Mouse (Mus musculus) forebrain, embryonic 15.5 days (tissue): ENCODE results near the gene Itgb1bp1. TPM values are rescaled to one million over a fixed set of nuclear protein-coding genes. Genes with fewer than 3 reads are reported as not detected.

ENCODE experiments used
- ATAC-seq: fragments of 200-750 bp; cut with Nextera tagmentation; replicated peaks from 2 replicates; pipeline ENCODE4 v1.8.0; 2017; ENCODE audit warnings: mild to moderate bottlenecking, moderate TSS enrichment, moderate library complexity
- H3K27ac ChIP-seq: fragments of 300-500 bp; sonication (generic); replicated peaks from 2 replicates; pipeline ENCODE4 v1.5.1; 2015; ENCODE audit warnings: mild to moderate bottlenecking, inconsistent platforms
- H3K27me3 ChIP-seq: fragments of 300-500 bp; sonication (generic); 2 replicates; pipeline ENCODE4 v1.6.1; 2015; ENCODE audit warnings: inconsistent platforms
- H3K36me3 ChIP-seq: fragments of 300-500 bp; sonication (generic); 2 replicates; pipeline ENCODE4 v1.6.1; 2015; ENCODE audit warnings: mild to moderate bottlenecking, inconsistent platforms
- H3K4me1 ChIP-seq: fragments of 300-500 bp; sonication (generic); 2 replicates; pipeline ENCODE4 v1.6.1; 2015; ENCODE audit warnings: inconsistent platforms
- H3K4me2 ChIP-seq: fragments of 300-500 bp; sonication (generic); replicated peaks from 2 replicates; pipeline ENCODE4 v1.6.1; 2015; ENCODE audit warnings: mild to moderate bottlenecking, inconsistent platforms
- H3K4me3 ChIP-seq: fragments of 300-500 bp; sonication (generic); 2 replicates; pipeline ENCODE4 v1.5.1; 2015; ENCODE audit warnings: mild to moderate bottlenecking, inconsistent platforms
- H3K9ac ChIP-seq: fragments of 300-500 bp; sonication (generic); replicated peaks from 2 replicates; pipeline ENCODE4 v1.6.1; 2015; ENCODE audit warnings: mild to moderate bottlenecking, inconsistent platforms
- H3K9me3 ChIP-seq: fragments of 300-500 bp; sonication (generic); 2 replicates; pipeline ENCODE4 v1.6.1; 2016; ENCODE audit warnings: inconsistent platforms
- WGBS: fragments of 180-500 bp; shearing (Covaris S2); methylation state at CpG from one replicate; pipeline ENCODE4 v1.1.7; 2015; ENCODE audit warnings: mixed read lengths; 5-methylcytosine and 5-hydroxymethylcytosine counted together
- polyA plus RNA-seq: library from polyadenylated mRNA; unstranded; fragments of >200 nt; fragmentation: Nextera tagmentation; extraction: Ambion mirVana; gene quantifications from 2 replicates; pipeline ENCODE4 v1.2.1, GENCODE M21; 2015

Itgb1bp1 gene
- polyA plus RNA-seq, 1 experiment from 2014 or later = 40.4 TPM

DNA sequence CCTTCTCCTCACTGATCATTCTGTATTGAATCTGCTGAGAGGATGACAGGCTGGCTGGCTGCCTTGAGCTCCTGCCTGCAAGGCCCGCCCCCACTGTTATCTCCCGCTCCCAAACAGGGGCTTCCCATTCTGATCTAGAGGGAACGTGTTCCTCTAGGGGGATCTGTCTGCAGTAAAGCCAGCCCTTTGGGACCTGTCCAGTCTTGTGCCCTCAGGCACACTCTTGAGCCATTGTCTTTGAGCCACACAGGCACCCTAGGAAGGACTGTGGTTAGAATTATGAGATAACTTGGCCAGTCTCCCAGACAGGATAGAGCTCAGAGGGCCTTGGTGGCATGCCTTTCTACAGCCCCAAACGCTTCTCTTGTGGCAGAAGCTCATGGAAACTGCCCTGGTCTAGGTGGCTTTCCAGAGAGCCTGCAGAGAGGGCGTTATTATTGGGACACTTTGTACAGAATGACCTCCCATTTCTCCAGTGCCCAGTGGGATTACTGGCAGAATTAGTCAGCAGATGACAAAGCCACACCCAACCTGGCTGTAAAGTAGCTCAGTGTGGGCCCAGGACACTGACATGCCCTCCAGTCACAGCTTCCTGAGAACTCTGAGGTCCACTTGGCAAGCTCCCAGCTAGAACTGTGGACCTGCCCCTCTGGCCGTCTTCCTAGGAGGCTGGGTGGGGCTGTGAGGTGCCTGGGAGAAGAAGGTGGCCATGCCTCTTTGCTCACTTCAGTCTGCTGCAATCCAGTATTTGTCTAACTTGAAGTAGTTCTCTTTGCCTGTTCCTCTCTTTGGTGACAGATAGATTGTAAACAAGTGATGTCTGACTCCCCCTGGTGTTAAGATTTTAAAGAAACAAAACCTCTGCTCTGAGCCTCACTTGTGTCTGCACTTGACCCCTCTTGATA lies 58.8 kb downstream of the Itgb1bp1 start:
- no peak overlapping the region for H3K9ac ChIP-seq
- WGBS = 51% methylated on average over 6 of the region's 6 CpGs
- no peaks in the 10 kb centered on the region for H3K27me3 ChIP-seq
- peak overlapping the region; percentile 34; the same call in 1 of the 2 replicates for H3K27ac ChIP-seq
- no peaks in the 10 kb centered on the region for H3K9me3 ChIP-seq
- no peak overlapping the region for H3K4me2 ChIP-seq
- ATAC-seq = peak; percentile 36; the same call in 1 of the 2 replicates
- H3K36me3 ChIP-seq = peaks cover 41% of the 10 kb centered on the region
- peaks cover 10% of the 10 kb centered on the region; the same call in 1 of the 2 replicates for H3K4me1 ChIP-seq
- no peak overlapping the region for H3K4me3 ChIP-seq

- H3K9me3 ChIP-seq = no peaks in the 10 kb centered on the region
- H3K27me3 ChIP-seq = no peaks in the 10 kb centered on the region
- ATAC-seq = no peak
- H3K27ac ChIP-seq = no peak overlapping the region
- WGBS = 89% methylated on average over 9 of the region's 9 CpGs
- H3K4me2 ChIP-seq = no peak overlapping the region
- peaks cover 31% of the 10 kb centered on the region for H3K36me3 ChIP-seq
- no peak overlapping the region for H3K9ac ChIP-seq
- peaks cover 10% of the 10 kb centered on the region; the same call in 1 of the 2 replicates for H3K4me1 ChIP-seq
- no peak overlapping the region for H3K4me3 ChIP-seq
Observed at GRCm38 (mm10) chr12:21226316-21226715, 59.8 kb downstream of the Itgb1bp1 start.

- Histone ChIP-seq H3K9me3 (no peaks in the 10 kb centered on the region), H3K36me3 (peaks cover 25% of the 10 kb centered on the region), H3K27ac (no peak overlapping the region), H3K27me3 (no peaks in the 10 kb centered on the region), H3K4me2 (no peak overlapping the region), H3K4me3 (no peak overlapping the region), H3K9ac (no peak overlapping the region), H3K4me1 (peaks cover 10% of the 10 kb centered on the region; the same call in 1 of the 2 replicates)
- ATAC-seq = no peak
- WGBS = 70% methylated on average over 8 of the region's 8 CpGs
Observed at GRCm38 (mm10) chr12:21225358-21225757, 60.7 kb downstream of the Itgb1bp1 start.

DNA sequence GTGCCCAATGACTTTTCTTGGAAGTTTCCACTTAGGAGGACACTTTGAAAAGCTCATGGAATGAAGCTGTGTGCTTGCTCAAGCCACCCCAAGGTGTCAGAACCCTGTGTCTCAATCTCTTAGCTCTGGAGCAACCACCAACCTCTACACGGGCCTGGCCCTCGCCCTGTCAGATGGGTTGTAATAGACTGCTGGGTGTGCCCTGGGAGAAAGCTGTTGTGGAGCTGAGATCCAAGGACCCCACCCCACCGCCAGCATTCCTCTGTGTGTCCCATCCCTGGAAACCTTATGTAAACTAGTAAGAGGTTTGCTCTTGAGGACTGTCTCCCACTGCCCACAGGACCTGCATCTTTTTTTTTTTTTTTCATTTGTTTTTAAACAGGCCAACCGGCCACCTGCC lies 62.2 kb downstream of the Itgb1bp1 start:
- Histone ChIP-seq H3K36me3 (peaks cover 19% of the 10 kb centered on the region), H3K9me3 (no peaks in the 10 kb centered on the region), H3K4me3 (no peak overlapping the region), H3K27me3 (no peaks in the 10 kb centered on the region), H3K9ac (no peak overlapping the region), H3K27ac (no peak overlapping the region), H3K4me2 (no peak overlapping the region), H3K4me1 (peaks cover 10% of the 10 kb centered on the region; the same call in 1 of the 2 replicates)
- ATAC-seq = no peak
- WGBS = 87% methylated on average over 4 of the region's 4 CpGs

GRCm38 (mm10) chr12:21220596-21220995 lies 65.5 kb downstream of the Itgb1bp1 start:
- no peak overlapping the region for H3K4me2 ChIP-seq
- H3K36me3 ChIP-seq = peaks cover 42% of the 10 kb centered on the region
- H3K9ac ChIP-seq = no peak overlapping the region
- H3K27me3 ChIP-seq = no peaks in the 10 kb centered on the region
- no peaks in the 10 kb centered on the region for H3K4me1 ChIP-seq
- H3K27ac ChIP-seq = no peak overlapping the region
- H3K9me3 ChIP-seq = no peaks in the 10 kb centered on the region
- H3K4me3 ChIP-seq = no peak overlapping the region
- no peak for ATAC-seq
- WGBS = 73% methylated on average over 1 of the region's 1 CpGs

DNA sequence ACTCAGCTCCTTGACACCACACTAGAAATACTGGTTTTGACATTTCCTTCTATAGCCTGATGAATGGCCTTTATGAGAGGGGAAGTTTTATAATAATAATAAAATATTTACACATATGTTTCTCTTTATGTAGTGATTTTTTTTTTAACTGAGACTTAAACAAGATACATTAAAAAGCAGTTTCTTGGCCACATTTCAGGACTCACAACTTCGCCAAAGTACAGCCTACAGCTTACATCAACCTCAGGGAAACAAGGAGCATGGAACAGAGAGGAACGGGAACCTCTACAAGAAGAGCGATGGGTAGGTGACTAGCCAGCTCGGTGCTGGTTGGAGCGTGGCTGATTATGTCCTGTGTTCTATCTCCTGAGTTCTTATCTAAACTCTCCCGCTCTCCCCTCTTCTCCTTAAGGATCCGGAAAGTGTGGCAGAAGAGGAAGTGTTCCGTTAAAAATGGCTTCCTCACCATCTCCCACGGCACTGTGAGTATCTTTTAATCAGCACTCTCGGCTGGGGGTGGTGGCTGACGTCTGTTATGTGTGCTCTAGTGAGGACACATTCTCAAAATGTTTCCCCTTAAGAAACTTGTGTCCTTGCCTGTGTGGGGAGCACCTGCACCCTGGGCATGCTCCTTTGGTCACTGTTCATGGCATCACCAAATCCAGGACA lies 68.2 kb downstream of the Itgb1bp1 start:
- Histone ChIP-seq H3K27me3 (no peaks in the 10 kb centered on the region), H3K9me3 (no peaks in the 10 kb centered on the region), H3K4me3 (no peak overlapping the region), H3K36me3 (peaks cover 43% of the 10 kb centered on the region), H3K27ac (no peak overlapping the region), H3K9ac (no peak overlapping the region), H3K4me1 (no peaks in the 10 kb centered on the region), H3K4me2 (no peak overlapping the region)
- no peak for ATAC-seq
- 94% methylated on average over 11 of the region's 11 CpGs for WGBS

DNA sequence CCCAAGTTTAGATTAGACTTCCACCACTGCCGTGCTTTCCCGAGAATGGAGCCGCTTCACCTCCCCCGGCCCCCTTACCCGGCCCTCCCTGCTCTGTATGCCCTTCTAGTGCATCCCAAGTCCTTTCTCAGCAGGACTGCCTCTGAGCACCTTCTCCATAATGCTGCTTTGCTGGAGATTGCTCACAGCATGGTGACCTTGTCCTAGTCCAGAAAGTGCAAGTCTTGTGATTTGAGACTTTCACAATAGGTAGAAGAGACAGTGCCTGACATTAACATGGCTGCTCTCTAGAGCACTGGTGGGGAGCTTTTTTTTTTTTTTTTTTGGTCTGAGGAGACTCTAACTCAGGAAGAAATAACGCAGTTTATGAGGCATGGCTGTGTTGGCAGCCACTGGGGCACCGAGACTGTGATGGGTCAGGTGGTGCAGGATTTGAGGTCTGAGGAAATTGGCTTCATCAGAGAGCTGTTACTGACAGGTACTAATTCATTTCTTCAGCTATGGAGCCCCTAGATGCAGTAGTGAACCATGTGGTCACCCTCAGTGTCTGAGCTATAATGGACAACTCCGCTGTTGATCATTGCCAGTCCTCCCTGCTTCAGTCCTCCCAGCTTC lies 71.4 kb downstream of the Itgb1bp1 start:
- Histone ChIP-seq H3K36me3 (peaks cover 45% of the 10 kb centered on the region), H3K9ac (no peak overlapping the region)
- WGBS = 90% methylated on average over 8 of the region's 8 CpGs

DNA sequence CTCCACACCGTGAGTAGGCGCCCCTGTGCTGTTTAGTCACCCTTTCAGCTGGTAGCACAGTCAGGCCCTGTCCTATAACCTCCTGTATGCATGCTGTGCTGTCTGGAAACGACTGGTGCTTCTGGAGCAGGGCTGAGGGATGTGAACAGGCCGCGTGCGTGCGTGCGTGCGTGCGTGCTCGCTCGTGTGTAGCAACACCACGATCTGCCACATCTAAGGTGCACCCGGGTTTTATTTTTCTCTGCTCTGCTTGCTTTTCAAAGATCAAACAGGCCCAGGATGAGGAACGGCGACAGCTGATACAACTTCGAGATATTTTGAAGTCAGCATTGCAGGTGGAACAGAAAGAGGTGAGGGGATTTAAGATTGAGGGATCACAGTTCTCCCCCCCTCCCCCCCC lies 73.2 kb downstream of the Itgb1bp1 start:
- H3K36me3 ChIP-seq = peaks cover 42% of the 10 kb centered on the region
- WGBS = 90% methylated on average over 17 of the region's 17 CpGs

More for the DNA sequence above, 71.4 kb downstream of the Itgb1bp1 start:
- no peak for ATAC-seq
- Histone ChIP-seq H3K9me3 (no peaks in the 10 kb centered on the region), H3K4me2 (no peak overlapping the region), H3K27me3 (no peaks in the 10 kb centered on the region), H3K27ac (no peak overlapping the region), H3K4me1 (no peaks in the 10 kb centered on the region), H3K4me3 (no peak overlapping the region)

GRCm38 (mm10) chr12:21209273-21209672 lies 76.8 kb downstream of the Itgb1bp1 start:
- Histone ChIP-seq H3K9me3 (no peaks in the 10 kb centered on the region), H3K4me2 (no peak overlapping the region), H3K27ac (no peak overlapping the region), H3K9ac (no peak overlapping the region), H3K4me3 (no peak overlapping the region), H3K27me3 (no peaks in the 10 kb centered on the region), H3K36me3 (peaks cover 46% of the 10 kb centered on the region), H3K4me1 (peaks cover 14% of the 10 kb centered on the region)
- WGBS = 80% methylated on average over 10 of the region's 10 CpGs
- ATAC-seq = no peak

More for the DNA sequence above, 73.2 kb downstream of the Itgb1bp1 start:
- no peaks in the 10 kb centered on the region for H3K27me3 ChIP-seq
- ATAC-seq = no peak
- no peak overlapping the region for H3K27ac ChIP-seq
- H3K9ac ChIP-seq = no peak overlapping the region
- H3K4me2 ChIP-seq = no peak overlapping the region
- H3K4me3 ChIP-seq = no peak overlapping the region
- H3K4me1 ChIP-seq = no peaks in the 10 kb centered on the region
- no peaks in the 10 kb centered on the region for H3K9me3 ChIP-seq

- Histone ChIP-seq H3K4me1 (peaks cover 19% of the 10 kb centered on the region), H3K4me3 (no peak overlapping the region), H3K9me3 (no peaks in the 10 kb centered on the region), H3K27ac (no peak overlapping the region), H3K9ac (no peak overlapping the region), H3K36me3 (peaks cover 38% of the 10 kb centered on the region), H3K4me2 (no peak overlapping the region), H3K27me3 (no peaks in the 10 kb centered on the region)
- ATAC-seq = no peak
- WGBS = 92% methylated on average over 11 of the region's 11 CpGs
Observed at GRCm38 (mm10) chr12:21208172-21208795, 77.8 kb downstream of the Itgb1bp1 start.

GRCm38 (mm10) chr12:21207422-21207821 lies 78.7 kb downstream of the Itgb1bp1 start:
- Histone ChIP-seq H3K27me3 (no peaks in the 10 kb centered on the region), H3K27ac (no peak overlapping the region), H3K9me3 (no peaks in the 10 kb centered on the region), H3K4me1 (peaks cover 19% of the 10 kb centered on the region), H3K9ac (no peak overlapping the region), H3K36me3 (peaks cover 32% of the 10 kb centered on the region), H3K4me2 (no peak overlapping the region), H3K4me3 (no peak overlapping the region)
- ATAC-seq = no peak
- 90% methylated on average over 5 of the region's 5 CpGs for WGBS
